Mouse (Mus musculus) monocyte, adult 5-6 weeks (primary cell): ENCODE results near the gene Dnah7c. TPM values are rescaled to one million over a fixed set of nuclear protein-coding genes. Genes with fewer than 3 reads are reported as not detected.
"Not testable (repeated sequence)": the region's sequence is repeated elsewhere in the genome, so short reads cannot be mapped to it uniquely, and the experiment has no call there.

Experiments used
- ATAC-seq: fragments of 153-309, 156-312 bp; replicated peaks from 2 replicates; pipeline ENCODE4 v1.8.0; 2017; ENCODE audit warnings: mild to moderate bottlenecking; ENCODE audit not compliant: low TSS enrichment, insufficient number of reproducible peaks, severe bottlenecking, poor library complexity, low FRiP score
- total RNA-seq: library from RNA; stranded (forward); fragments of 200-1000, 200-491, 200-594 nt; gene quantifications from 3 replicates; pipeline ENCODE4 v1.2.3, GENCODE M21; 2017

The Dnah7c gene
- not detected in 3 replicates for total RNA-seq

DNA sequence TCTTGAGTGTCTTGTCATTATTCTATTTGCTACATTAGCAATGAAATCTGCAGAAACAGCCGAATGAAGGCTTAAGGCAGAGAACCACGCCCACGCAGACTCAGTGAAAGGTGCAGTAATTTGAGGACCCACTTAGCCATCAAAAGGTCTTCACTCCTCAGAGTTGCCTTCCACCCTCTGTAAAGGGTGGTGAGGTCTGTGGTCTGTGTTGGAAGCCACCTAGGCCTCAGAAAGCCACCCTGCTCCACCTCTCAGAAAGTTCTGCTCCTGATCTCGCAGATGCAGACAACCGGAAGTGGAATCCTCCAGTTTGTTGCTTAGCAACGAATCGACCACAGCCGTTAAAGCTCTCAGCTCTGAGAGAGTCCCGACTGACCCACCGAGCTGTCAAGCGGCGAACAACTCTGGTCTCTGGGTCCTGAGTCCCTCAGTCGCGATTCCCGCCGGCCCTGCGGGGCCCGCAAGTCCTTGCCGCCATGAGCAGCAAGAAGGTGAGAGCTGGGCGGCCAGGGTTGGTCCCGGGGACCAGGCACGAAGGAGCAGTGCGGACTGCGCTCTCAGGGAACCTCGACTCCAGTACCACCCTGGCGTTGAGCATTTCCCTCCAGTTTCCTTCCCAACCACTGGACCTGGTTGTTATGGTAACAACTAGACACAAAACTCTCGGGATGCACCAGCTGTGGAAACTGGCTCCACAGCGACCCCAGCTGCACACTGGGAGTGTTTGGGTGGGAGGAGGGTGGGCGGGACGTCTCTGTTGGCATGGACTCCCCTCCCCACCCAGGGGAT lies at the start of gene Dnah7c:
Gene Dnah7c, plus strand, starts transcription at position 456 of the 789 bp plus-strand sequence.
- ATAC-seq = no peak

DNA sequence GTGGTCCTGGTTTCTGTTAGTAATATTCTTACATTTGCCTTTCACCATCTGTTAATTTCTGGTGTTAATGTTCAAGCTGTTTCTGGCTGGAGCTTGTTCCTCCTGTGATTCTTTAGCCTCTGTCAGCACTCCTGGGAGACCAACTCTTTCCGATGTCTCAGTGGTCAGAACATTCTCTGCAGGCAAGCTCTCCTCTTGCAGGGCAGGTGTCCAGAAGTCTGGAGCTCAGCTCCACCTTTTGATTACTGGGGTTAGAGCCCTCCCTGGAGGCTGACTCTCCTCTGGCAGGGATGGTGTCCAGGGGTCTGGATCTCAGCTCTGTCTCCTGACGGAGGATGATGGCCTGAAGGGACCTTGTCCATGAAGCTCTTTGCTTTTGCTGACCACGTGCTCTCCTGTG lies 44.8 kb upstream of the Dnah7c start:
- not testable (repeated sequence) for ATAC-seq

DNA sequence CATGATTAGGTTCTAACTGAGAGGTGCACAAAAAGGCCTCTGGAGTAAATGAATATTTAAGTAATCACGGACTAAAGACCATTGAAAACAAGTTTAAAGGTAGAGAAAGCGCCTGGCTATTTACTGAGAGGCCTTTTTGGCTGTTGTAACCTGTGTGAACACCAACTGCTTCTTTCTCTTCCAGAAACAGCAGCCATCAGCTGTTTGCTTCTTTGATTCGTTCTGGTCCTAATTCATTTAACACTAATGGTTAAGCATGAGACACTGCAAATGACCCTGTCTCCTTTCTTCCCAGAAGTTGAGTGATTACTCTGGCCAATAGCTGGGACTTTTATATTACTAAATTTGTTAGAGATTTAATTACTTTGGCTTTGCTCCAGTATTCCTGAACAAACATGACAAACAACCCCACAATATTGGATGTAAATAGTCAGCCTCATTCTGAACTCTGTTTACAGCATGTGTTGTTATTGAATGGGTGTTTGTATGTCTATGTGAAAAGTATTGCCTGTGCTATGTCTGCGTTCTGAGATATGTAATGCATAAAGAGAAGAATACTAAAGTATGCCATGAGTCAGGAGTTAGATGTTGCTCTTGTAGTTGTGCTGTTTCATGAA lies 30.6 kb upstream of the Dnah7c start:
- not testable (repeated sequence) for ATAC-seq

DNA sequence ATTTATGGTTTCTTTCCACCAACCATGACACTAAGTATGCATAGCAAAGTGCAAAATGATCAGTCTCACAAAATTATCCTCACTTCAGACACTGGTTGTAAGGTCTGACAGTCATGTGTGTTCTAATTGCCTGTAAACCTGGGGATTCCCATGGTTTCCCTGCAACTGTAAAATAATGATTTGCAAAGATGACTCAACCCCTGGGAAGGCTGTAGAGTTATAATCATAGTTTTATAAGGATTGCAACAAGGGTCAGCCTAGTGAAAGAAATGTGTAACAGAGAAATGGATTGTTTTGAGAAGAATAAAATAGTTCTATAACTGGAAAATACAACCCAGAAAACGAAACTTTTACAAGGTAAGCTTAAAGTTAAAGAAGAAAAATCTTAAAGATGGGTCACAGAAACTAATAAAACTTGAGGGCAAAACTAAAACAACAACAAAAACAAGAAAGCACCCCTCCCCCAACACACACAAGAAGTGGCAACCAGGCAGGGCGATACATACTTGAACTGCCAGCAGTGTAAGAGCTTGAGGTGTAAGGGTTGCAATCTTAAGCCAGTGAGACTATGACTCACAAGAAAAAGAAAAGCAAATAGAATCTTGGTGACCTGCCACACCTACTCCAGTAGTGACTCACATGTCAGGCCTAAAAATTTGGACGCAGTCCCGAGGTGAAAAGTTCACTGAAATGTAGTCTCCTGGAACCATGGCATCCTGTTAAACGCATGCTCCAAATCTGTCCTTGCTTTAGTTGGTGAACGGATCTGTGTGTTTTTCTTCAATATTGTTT lies 16.9 kb upstream of the Dnah7c start:
- ATAC-seq = no peak

DNA sequence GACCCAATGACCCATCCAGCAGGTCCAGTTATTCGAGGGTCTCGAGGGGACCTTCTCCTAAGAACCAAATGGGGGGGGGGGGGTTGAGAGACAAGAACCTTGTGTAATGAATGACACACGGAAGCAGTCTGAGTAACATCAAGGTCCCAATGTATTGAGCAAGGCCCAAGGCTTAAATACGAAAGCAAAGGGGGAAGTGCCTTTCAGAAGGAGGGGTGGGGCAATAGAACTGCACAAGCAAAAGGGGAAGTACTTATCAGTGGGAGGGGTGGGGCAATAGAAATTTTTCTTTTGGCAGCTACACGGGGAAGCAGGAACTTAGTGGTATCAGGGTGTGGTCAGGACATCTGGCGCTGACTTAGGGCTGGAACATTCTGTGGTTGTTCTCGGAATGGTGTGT lies 10.6 kb upstream of the Dnah7c start:
- not testable (repeated sequence) for ATAC-seq

DNA sequence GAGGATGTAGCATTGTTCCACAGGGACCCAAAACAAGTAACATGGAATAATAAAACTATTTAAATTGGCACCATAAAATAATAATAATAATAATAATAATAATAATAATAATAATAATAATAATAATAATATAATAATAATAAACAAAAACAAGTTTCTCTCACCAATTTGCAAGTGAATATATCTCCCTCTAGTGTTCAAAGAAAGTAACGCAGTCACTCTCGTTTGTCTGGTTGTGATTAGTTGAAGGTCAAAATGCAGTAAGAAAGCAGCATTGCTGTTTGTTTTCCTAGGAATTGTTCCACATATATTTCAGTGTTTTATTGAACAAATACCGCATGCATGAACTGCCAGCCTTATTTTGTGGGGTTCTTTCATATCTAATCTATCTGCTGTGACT lies 8.4 kb upstream of the Dnah7c start:
- ATAC-seq = not testable (repeated sequence)

DNA sequence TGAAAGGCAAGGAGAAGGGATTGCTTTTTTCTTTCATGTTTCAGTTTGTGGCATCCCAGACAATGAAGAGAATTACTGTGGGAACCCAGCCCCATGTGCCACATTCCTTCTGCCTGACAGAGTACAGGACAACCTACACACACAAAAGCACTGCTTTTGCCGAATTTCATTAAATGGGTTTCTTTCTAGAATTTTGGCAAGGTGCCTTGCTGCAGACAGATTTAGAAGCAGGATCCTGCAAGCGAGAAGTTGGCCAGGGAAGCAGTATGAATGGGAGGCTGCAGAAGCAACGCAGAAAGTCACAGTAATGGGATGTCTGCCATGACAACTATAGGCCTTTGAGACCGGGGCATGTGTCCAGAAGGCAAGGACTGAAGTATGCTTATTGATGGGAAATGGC lies 6.4 kb upstream of the Dnah7c start:
- not testable (repeated sequence) for ATAC-seq

DNA sequence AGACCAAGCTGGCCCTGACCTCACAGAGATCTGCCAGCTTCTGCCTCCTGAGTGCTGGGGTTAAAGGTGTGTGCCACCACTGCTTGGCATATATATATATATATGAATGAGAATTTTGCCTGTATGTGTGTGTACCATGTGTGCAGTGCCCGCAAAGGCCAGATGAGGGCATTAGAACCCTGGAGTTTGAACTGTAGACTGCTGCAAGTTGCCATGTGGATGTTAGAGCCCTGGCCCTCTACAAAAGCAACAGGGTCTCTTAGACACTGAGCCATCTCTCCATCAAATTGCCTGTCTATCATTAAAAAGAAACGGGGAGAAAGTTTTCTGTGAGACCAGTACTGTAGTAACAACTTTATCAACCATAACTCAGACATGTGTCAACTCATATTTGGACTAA lies 3.0 kb downstream of the Dnah7c start:
- no peak for ATAC-seq

DNA sequence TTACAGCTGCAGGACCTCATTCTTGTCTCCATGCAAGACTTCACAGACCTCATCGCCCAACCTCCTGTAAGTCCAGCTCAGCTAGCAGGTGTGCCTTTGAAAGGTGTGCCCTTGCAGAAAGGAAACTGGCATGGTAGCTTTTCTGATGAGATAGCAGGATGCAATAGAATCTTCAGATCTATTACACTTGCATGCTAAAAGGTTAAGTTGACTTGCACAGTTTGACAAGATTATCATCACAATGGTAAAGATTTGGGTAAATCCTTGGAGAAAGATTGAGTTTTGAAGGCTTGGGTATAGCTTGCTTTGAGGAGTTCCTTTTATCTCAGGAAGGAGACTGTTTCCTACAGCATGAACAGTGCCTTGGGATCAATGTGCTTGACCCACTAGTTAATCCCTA lies 89.3 kb downstream of the Dnah7c start:
- not testable (repeated sequence) for ATAC-seq

DNA sequence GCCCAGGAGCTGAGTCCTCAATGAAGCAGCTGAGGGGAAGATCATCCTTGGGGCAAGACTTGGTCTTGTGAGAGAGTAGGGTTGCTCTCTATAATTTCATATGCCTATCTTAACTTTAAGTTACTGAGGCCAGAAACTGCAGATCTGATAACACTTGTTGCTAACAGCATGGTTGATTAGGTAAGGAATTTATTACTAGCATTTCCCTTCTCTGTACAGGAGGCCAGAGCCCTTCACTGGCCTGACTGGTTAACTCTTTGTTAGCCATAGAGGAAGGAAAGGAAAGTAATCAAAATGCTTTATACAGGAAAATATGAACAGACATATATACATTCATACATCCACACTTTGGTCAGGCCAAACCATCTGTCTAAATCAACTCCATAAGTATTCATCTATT lies 95.6 kb downstream of the Dnah7c start:
- ATAC-seq = no peak

DNA sequence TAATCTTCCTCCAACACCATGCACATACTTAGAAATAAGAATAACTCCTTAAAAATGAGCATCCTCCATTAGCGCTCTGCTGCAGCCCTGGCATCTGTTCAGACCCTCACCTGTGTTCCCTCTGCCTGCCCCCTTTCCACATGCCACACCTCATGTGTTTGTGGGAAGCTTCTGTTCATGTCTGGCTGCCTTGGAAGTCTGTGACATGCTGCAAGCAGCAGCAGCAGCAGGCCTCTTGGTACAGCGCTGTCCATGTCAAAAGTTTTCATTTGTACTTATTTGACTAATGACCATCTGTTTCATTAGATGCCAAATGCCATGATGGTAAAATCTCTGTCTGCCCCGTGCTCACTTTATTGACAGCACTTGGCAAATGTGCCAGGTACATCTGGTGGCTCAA lies 101.1 kb downstream of the Dnah7c start:
- not testable (repeated sequence) for ATAC-seq

DNA sequence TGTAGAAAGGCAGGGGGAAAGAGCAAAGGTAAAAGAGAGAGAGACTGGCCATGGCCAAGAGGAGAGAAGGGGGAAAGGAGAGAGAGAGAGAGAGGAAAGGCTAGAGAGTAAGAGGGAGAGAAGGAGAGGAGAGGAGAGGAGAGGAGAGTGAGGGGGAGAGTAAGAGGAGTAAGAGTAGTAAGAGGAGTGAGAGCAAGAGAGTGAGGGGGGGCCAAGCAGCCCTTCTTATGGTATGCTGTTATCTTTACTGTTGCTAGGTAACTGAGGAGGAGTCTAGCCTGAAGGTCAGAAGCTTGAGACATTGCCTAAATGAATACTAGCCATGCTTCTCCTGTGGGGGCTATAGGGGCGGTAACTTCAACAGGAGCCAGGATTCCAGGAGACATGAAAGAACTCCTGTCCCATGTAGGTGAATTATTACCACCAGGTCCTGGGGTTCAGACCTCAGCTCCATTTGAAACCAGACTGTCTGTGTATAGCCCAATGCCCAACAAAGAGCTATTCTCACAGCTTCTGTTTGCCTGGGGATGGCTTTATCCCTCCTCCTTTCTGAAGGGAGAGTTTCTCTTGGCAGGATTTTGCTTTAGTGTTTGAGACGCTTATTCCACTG lies 119.5 kb downstream of the Dnah7c start:
- ATAC-seq = no peak

DNA sequence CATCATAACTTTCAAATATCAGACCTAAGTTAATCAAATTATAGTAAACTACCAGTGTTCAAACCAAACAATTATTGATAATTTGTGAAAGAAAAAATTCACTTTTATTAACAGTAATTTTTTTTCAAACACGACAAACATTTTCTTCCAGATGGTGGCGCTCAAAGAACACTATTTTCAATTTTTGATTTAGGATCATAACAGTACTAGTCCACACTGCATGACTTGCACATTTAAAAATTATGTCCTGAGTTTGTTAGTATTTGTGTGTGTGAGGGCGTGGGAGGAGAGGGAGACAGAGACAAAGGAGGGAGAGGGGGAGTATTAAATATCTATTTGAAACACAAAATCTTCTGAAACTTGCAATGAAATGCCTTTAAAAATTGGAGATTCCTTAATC lies 155.0 kb downstream of the Dnah7c start:
- no peak for ATAC-seq

DNA sequence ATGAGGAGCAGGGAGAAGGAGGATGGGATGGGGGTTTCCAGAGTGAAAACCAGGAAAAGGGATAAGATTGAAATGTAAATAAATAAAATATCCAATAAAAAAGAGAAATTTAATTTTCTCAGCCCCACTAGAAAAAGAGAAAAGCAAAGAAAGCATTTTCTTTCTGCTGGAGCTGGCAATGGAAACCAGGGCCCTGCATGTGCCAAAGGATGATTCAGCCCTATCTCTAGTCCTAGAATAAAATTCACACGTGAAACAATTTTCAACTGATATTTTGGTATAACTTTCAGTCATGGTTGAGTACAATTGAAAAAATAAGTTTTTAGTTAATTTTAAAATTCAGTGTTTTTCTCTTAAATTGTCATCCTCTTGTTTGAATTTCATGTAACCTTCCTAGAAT lies 168.4 kb downstream of the Dnah7c start:
- not testable (repeated sequence) for ATAC-seq

DNA sequence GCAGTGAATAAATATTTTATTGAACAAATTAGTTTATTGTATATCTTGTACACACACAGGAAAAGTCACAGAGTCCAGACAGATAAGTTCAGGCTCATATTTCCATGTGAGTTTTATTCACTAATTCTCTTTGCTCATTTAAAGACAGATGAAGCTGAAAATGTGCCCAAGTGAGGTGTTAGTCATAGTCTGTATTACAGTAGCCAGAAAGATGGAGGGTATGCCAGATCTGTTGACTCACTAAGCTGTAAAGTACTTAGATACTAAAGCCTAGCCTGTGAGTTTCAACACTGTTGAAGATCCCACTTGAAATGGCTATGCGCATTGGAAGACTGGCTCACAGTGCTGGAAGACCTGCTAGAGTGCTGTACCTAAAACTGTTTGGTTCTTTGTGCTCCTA lies 171.0 kb downstream of the Dnah7c start:
- ATAC-seq = not testable (repeated sequence)

DNA sequence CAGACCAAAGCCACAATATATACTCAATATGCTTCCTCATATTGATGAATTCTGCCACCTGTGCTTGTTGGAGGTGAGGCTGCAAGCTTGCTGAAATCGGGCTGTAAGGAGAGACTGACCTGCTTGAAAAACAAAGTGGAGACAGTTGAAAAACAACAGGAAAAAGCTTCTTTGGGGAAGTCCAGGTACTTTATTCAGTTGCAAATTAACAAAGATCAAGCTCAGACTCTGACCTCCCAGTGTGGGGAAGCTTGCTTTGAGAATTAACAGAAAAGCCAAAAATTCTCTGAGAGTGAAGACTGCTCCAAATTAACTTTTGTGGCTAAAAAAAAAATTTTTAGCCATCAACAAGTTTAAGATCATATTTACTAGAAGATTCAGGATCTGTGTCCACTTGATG lies 194.9 kb downstream of the Dnah7c start:
- no peak for ATAC-seq

DNA sequence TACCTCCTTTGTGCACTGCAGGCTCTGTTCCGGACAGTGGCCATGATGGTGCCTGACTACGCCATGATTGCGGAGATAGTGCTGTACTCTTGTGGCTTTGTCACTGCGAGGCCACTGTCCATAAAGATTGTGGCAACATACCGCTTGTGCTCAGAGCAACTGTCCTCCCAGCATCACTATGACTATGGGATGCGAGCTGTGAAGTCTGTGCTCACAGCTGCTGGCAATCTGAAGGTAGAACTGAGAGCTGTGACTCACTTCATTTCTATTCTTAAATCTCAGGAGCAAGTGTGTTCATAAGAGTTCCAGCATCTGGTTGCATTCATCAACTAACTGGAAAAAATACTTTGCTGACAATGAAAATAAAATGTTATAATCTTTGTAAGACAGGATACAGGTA lies 200.5 kb downstream of the Dnah7c start:
- ATAC-seq = not testable (repeated sequence)

DNA sequence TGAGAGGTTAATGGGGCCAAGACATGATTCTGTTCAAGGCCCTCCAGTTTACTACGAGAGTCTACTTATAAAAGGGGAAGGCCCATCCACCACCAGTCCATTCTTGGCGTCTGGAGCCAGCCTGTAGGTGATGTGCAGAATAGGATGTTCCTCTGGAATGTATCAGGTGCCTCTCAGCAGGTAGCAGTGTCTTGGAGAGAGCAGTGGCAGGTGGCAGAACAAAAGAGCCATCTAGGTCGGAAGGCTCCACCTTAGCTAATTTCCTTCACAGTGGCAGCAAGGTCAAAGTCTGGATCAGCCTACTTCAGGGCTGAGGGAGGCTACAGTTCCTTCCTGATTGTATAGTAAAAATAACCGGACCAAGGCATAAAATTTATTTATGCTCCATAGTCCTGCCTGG lies 224.4 kb downstream of the Dnah7c start:
- not testable (repeated sequence) for ATAC-seq

DNA sequence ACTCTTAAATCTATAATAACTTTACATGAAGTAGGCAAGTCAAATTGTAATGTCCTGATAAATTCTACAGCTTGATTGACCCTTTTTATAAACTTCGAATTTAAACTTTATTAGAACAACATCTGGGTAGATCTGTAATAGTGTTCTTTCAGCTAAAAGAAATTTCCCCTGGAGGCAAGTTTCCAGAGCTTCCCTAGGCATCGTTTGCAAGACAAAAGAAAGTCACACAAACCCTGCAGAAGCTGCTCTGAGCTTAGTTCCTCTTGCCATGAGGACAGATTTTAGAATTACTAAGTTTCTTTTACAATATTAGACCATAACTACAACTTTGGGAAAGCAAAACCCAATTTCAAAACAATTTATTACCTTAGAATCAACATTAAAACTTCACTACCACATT lies 227.3 kb downstream of the Dnah7c start:
- ATAC-seq = not testable (repeated sequence)
